Mouse (Mus musculus) stomach, embryonic 14.5 days (tissue): ENCODE measurements around the gene Creld1. TPM values are rescaled to one million over a fixed set of nuclear protein-coding genes. Genes with fewer than 3 reads are reported as not detected.

ENCODE experiments used
- ATAC-seq: fragments of 200-750 bp; cut with Nextera tagmentation; 2 replicates; pipeline ENCODE4 v1.8.0; 2017; ENCODE audit warnings: low read depth, moderate TSS enrichment; ENCODE audit not compliant: insufficient number of reproducible peaks, insufficient read depth, low FRiP score
- H3K27ac ChIP-seq: fragments of 300-500 bp; sonication (generic); 2 replicates; pipeline ENCODE4 v1.5.1; 2014; ENCODE audit warnings: mild to moderate bottlenecking, low read length, moderate library complexity, mixed read lengths
- H3K27me3 ChIP-seq: fragments of 300-500 bp; sonication (generic); 2 replicates; pipeline ENCODE4 v1.6.1; 2014; ENCODE audit warnings: low read length, control low read depth, mixed read lengths; ENCODE audit not compliant: control insufficient read depth, insufficient read depth
- H3K36me3 ChIP-seq: fragments of 300-500 bp; sonication (generic); 2 replicates; pipeline ENCODE4 v1.6.1; 2014; ENCODE audit warnings: mild to moderate bottlenecking, control low read depth, low read length, moderate library complexity, mixed read lengths; ENCODE audit not compliant: control insufficient read depth, insufficient read depth
- H3K4me1 ChIP-seq: fragments of 300-500 bp; sonication (generic); 2 replicates; pipeline ENCODE4 v1.6.1; 2014; ENCODE audit warnings: low read length, control low read depth, mixed read lengths; ENCODE audit not compliant: control insufficient read depth, insufficient read depth
- H3K4me2 ChIP-seq: fragments of 300-500 bp; sonication (generic); replicated peaks from 2 replicates; pipeline ENCODE4 v1.6.1; 2014; ENCODE audit warnings: low read depth, low read length, control low read depth
- H3K4me3 ChIP-seq: fragments of 300-500 bp; sonication (generic); 2 replicates; pipeline ENCODE4 v1.5.1; 2014; ENCODE audit warnings: low read depth, low read length, control low read depth
- H3K9ac ChIP-seq: fragments of 300-500 bp; sonication (generic); replicated peaks from 2 replicates; pipeline ENCODE4 v1.6.1; 2014; ENCODE audit warnings: low read depth, mild to moderate bottlenecking, control low read depth, low read length, moderate library complexity, mixed read lengths
- H3K9me3 ChIP-seq: fragments of 300-500 bp; sonication (generic); 2 replicates; pipeline ENCODE4 v1.6.1; 2016; ENCODE audit warnings: low read depth, low read length, control low read depth; ENCODE audit not compliant: control insufficient read depth
- WGBS: fragments of 180-500 bp; shearing (Covaris S2); extraction: QIAGEN DNeasy Blood & Tissue Kit; methylation state at CpG from one replicate; pipeline ENCODE4 v1.1.7; 2014; 5-methylcytosine and 5-hydroxymethylcytosine counted together
- polyA plus RNA-seq: library from polyadenylated mRNA; unstranded; fragments of >200 nt; fragmentation: Nextera tagmentation; extraction: Ambion mirVana; gene quantifications from 2 replicates; pipeline ENCODE4 v1.2.1, GENCODE M21; 2014

Creld1 gene
- polyA plus RNA-seq, 1 experiment from 2014 or later: 16.0 TPM

DNA sequence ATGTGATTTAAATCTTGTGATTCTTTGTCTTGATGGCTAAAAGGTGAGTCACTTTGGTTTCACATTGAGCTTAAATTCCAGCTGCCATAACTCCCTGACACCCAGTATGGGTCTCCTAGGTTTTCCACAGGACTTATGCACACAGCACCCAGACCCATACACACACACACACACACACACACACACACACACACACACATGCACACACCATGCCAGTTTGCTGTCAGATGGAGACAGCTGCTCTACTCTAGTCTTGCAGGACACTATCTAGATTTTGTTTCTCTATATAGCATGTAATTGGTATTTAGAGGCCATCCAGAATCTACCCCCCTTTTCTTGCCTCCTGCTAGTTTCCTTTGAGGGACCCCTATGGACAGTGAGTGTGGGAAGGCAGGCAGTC is 24.0 kb downstream of the Creld1 start:
- no peak overlapping the region for H3K27ac ChIP-seq
- H3K9me3 ChIP-seq: no peaks in the 10 kb centered on the region
- no peaks in the 10 kb centered on the region for H3K36me3 ChIP-seq
- H3K4me2 ChIP-seq: no peak overlapping the region
- no peak overlapping the region for H3K9ac ChIP-seq
- no peaks in the 10 kb centered on the region for H3K4me1 ChIP-seq
- ATAC-seq: no peak
- H3K27me3 ChIP-seq: no peaks in the 10 kb centered on the region
- H3K4me3 ChIP-seq: no peak overlapping the region

DNA sequence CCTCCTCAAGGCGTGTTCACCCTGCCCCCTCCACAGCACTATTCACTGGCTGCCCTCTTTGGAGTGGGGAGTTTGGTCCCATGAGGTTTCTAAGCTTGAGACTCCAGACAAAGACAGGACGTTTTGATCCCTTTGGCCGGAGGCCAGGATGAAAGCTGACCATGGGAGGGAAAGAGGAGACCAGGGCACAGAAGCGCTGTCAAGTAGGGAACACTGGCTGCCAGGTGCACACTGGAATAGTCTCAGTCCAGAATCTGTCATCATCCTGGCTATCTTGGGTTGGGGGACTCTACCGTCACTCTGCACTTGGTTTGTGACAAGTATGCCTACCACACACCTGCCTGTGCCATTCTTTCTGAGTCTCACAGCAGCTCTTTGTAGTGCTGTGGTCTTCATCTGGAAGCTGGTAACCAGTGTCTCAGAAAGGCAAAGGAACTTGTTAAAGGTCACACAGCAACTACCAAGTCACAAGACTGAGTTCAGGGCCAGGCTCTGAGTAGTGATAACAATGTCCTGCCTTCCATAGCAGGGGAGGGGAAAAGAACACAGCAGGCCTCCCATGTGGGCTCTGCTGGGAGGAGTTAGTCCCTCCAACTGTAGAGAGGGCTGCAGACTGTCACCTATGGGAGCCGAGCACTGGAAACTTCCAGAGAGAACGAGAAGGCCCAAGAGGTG is 25.3 kb downstream of the Creld1 start:
- Histone ChIP-seq H3K4me1 (no peaks in the 10 kb centered on the region), H3K9me3 (no peaks in the 10 kb centered on the region), H3K4me2 (no peak overlapping the region), H3K9ac (no peak overlapping the region), H3K27me3 (no peaks in the 10 kb centered on the region), H3K27ac (no peak overlapping the region), H3K36me3 (no peaks in the 10 kb centered on the region), H3K4me3 (no peak overlapping the region)
- 69% methylated on average over 7 of the region's 7 CpGs for WGBS
- no peak for ATAC-seq

DNA sequence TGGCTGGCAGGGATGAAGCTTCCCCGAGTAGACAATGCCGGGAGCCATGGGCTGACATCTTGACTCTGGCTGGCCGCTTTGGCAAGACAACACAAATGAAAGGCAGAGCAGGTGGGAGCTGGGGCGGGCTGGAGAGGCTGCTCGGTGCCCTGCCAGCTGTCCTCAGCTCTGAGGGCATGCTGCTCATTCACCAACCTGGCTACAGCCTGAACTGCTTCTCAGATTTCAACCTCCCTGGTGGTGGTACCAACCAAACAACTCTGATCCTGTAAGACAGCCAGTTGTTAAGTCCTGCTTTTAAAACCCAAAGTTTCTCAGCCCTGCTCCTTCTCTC is 25.8 kb downstream of the Creld1 start:
- ATAC-seq: no peak
- Histone ChIP-seq H3K27ac (no peak overlapping the region), H3K9ac (no peak overlapping the region), H3K4me3 (no peak overlapping the region), H3K27me3 (no peaks in the 10 kb centered on the region), H3K4me1 (no peaks in the 10 kb centered on the region), H3K4me2 (no peak overlapping the region), H3K36me3 (0 out of 2 replicates have a peak, but pooled peaks cover 3% of the 10 kb centered on the region), H3K9me3 (no peaks in the 10 kb centered on the region)
- WGBS: 52% methylated on average over 5 of the region's 5 CpGs

DNA sequence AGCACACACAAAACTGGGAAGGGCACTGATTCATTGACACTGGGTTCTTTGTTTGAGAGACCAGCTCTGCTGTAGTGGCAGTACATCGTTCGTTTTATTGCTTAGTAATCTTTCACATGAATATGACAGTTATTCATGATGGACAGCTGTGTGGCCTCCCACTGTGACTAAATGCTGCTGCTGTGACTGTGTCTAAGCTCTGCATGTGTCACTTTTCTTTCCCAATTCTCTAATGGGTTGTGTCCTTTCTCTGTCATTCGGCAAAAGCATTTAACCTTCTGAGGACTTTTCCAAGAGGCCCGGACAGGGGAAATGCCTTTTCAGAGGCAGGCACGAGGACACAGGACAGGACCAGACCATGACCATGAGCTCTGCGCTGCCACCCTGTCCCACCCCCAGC is 30.8 kb downstream of the Creld1 start:
- no peak overlapping the region for H3K4me2 ChIP-seq
- no peaks in the 10 kb centered on the region for H3K27me3 ChIP-seq
- H3K4me1 ChIP-seq: no peaks in the 10 kb centered on the region
- no peaks in the 10 kb centered on the region for H3K9me3 ChIP-seq
- H3K36me3 ChIP-seq: peaks cover 40% of the 10 kb centered on the region
- 88% methylated on average over 6 of the region's 6 CpGs for WGBS
- H3K27ac ChIP-seq: no peak overlapping the region
- no peak overlapping the region for H3K4me3 ChIP-seq
- H3K9ac ChIP-seq: no peak overlapping the region
- ATAC-seq: no peak

DNA sequence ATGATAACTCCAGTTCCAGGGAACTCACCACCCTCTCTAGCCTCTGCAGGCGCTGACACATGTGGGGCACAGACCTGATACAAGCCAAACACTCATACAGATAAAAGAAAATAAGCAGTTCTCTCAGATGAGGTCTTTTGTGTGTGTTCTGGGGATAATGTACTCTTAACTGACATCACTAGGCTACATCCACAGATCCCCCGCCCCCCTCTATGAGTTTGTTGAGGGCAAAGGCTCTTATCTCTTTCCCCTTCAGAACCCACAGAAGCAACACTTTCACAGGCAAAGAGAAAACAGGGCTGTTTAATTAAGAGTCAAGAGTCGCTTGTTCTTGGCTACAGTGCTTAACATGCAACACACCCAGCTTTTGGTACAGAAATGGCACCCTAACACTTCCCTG is 31.5 kb downstream of the Creld1 start:
- no peak overlapping the region for H3K27ac ChIP-seq
- no peak overlapping the region for H3K9ac ChIP-seq
- H3K4me1 ChIP-seq: no peaks in the 10 kb centered on the region
- no peaks in the 10 kb centered on the region for H3K27me3 ChIP-seq
- no peaks in the 10 kb centered on the region for H3K9me3 ChIP-seq
- H3K4me2 ChIP-seq: no peak overlapping the region
- no peak for ATAC-seq
- no peak overlapping the region for H3K4me3 ChIP-seq
- 95% methylated on average over 3 of the region's 3 CpGs for WGBS
- H3K36me3 ChIP-seq: peaks cover 47% of the 10 kb centered on the region

DNA sequence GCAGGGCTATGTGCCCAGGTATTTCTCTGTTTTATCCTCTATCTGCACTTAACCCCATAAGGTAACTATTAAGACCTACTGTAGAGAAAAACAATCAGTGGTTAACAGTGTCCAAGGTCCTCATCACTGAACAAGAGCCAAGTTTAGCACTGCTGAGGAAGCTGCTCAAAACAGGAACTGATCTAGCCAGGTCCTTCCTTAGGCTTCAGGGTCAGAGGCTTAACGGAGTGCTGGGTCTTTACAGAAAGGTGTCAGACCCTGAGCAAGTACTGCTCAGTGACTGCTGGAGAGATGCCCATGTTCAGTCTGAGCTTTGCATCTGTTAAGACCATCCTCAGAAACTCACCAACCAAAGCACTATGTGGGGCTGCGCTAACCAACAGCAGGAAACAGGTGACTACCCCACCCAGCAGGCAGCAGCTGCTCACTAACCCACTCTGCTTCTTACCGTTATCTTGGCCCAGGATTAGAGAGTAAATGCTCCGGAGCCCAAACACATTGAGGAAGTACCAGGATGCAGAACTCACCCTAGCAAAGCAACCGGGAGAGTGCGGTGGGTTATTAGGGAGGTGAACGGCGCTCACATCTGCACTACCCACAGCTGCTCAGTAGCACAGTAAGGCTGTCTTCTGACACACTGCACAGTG is 34.5 kb downstream of the Creld1 start:
- Histone ChIP-seq H3K36me3 (peaks cover 65% of the 10 kb centered on the region), H3K9ac (no peak overlapping the region), H3K4me2 (no peak overlapping the region), H3K4me1 (no peaks in the 10 kb centered on the region), H3K4me3 (no peak overlapping the region), H3K9me3 (no peaks in the 10 kb centered on the region), H3K27ac (no peak overlapping the region), H3K27me3 (no peaks in the 10 kb centered on the region)
- no peak for ATAC-seq
- WGBS: 89% methylated on average over 8 of the region's 8 CpGs

DNA sequence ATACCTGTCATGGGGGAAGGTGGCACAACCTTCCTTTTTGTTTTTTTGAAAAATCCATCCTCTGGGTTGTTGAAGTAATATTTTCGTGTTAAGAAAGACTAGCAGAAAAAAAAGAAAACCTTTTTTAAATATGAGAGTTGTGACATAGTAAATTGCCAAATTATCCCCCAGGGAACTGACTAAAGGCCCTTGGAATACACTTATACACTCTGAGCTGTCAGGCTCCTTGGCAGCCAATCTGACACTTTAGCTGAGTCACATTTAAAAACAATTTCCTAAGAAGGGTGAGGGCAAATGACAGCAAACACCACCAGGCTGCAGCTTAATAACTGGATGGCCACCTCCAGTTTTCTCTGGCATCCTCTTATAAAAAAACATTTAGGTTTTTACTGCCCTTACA is 39.2 kb downstream of the Creld1 start:
- no peak overlapping the region for H3K27ac ChIP-seq
- peaks cover 46% of the 10 kb centered on the region for H3K36me3 ChIP-seq
- no peaks in the 10 kb centered on the region for H3K27me3 ChIP-seq
- no peaks in the 10 kb centered on the region for H3K4me1 ChIP-seq
- no peak overlapping the region for H3K4me2 ChIP-seq
- 71% methylated on average over 1 of the region's 1 CpGs for WGBS
- H3K9me3 ChIP-seq: no peaks in the 10 kb centered on the region
- H3K4me3 ChIP-seq: no peak overlapping the region
- ATAC-seq: no peak
- no peak overlapping the region for H3K9ac ChIP-seq

DNA sequence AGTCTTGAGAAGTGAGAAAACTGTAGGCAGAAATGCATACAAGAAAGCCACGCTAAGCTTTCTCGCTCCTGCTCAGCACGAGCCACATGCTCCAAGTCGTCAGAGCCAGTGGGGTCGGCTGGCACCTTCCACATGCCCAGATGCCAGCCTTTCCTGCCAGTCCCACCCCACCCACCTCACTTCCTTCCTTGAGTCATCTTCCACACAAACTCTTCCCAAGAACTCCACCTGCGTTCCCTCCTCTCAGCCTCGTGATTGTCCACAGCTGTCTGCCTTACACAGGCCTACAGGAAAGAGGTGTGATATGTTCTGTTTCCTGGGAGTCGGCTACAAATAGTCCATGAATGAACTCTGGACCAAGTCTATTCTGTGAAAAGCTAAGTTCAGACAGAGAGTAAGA is 40.3 kb downstream of the Creld1 start:
- 90% methylated on average over 8 of the region's 8 CpGs for WGBS

More for the DNA sequence above, 40.3 kb downstream of the Creld1 start:
- Histone ChIP-seq H3K4me3 (no peak overlapping the region), H3K27me3 (no peaks in the 10 kb centered on the region), H3K9me3 (no peaks in the 10 kb centered on the region), H3K27ac (no peak overlapping the region), H3K9ac (no peak overlapping the region), H3K4me2 (no peak overlapping the region), H3K4me1 (no peaks in the 10 kb centered on the region), H3K36me3 (peaks cover 40% of the 10 kb centered on the region)
- no peak for ATAC-seq
